In genomic region chr5:137334317-137334716, GRCm38 (mm10) we compare ENCODE assay signal across 9 mouse cellular contexts. TPM values are rescaled to one million over a fixed set of nuclear protein-coding genes. Genes with fewer than 3 reads are reported as not detected.
DNase-seq lines count a peak whose midpoint lies in the region; ATAC-seq lines count a peak whose summit lies in the region.
"Had no signal": no experiment of that assay in that cellular context is flagged by ENCODE, and none has a peak within 500 bp of the region (broad histone marks: within the 10 kb centered on the region; RNA-seq: fewer than 3 reads in every experiment).

No protein-coding gene starts in this region.

- peaks cover 21% of the 10 kb centered on the region for H3K4me1 ChIP-seq in lung, embryonic 15.5 days
- H3K4me1 ChIP-seq in limb, embryonic 13.5 days: peaks cover 22% of the 10 kb centered on the region
- peaks cover 26% of the 10 kb centered on the region for H3K4me1 ChIP-seq in stomach, embryonic 15.5 days

- 40% methylated on average over 10 of the region's 10 CpGs for WGBS in lung, embryonic 15.5 days
- 59% methylated on average over 10 of the region's 10 CpGs for WGBS in limb, embryonic 13.5 days
- 43% methylated on average over 10 of the region's 10 CpGs for WGBS in stomach, embryonic 15.5 days

- H3K4me2 ChIP-seq in lung, embryonic 15.5 days: peak overlapping the region; percentile 91
- H3K4me2 ChIP-seq in limb, embryonic 13.5 days (replicated peaks): peak overlapping the region; percentile 87
- H3K4me2 ChIP-seq in stomach, embryonic 15.5 days: peak overlapping the region; percentile 97

- H3K9ac ChIP-seq in lung, embryonic 15.5 days: no peak overlapping the region
- H3K9ac ChIP-seq in limb, embryonic 13.5 days: no peak overlapping the region
- H3K9ac ChIP-seq in stomach, embryonic 15.5 days: no peak overlapping the region

- H3K4me3 ChIP-seq in lung, embryonic 15.5 days: peak overlapping the region; percentile 59
- H3K4me3 ChIP-seq in limb, embryonic 13.5 days: peak overlapping the region; percentile 65; the same call in 1 of the 2 replicates
- H3K4me3 ChIP-seq in stomach, embryonic 15.5 days (replicated peaks): no peak overlapping the region

- H3K27me3 ChIP-seq in lung, embryonic 15.5 days: no peaks in the 10 kb centered on the region
- H3K27me3 ChIP-seq in limb, embryonic 13.5 days: no peaks in the 10 kb centered on the region
- no peaks in the 10 kb centered on the region for H3K27me3 ChIP-seq in stomach, embryonic 15.5 days (replicated peaks)

- H3K9me3 ChIP-seq in lung, embryonic 15.5 days: no peaks in the 10 kb centered on the region
- no peaks in the 10 kb centered on the region for H3K9me3 ChIP-seq in limb, embryonic 13.5 days
- no peaks in the 10 kb centered on the region for H3K9me3 ChIP-seq in stomach, embryonic 15.5 days

- peak overlapping the region; percentile 17 for H3K27ac ChIP-seq in lung, embryonic 15.5 days
- H3K27ac ChIP-seq in limb, embryonic 13.5 days: no peak overlapping the region
- 0 out of 2 replicates have a peak overlapping the region, but pooled peaks have one; percentile 33 for H3K27ac ChIP-seq in stomach, embryonic 15.5 days

- intact Hi-C loops in heart, postnatal 25 days (cut with DNase I): loop anchor here (10.0 kb wide), 1 partner anchor 170 kb away; the partner anchor contains the start of gene Pop7

- no peaks in the 10 kb centered on the region for H3K36me3 ChIP-seq in lung, embryonic 15.5 days
- 0 out of 2 replicates have a peak, but pooled peaks cover 6% of the 10 kb centered on the region for H3K36me3 ChIP-seq in limb, embryonic 13.5 days
- H3K36me3 ChIP-seq in stomach, embryonic 15.5 days: no peaks in the 10 kb centered on the region

- no peak for ATAC-seq in lung, embryonic 15.5 days (ENCODE audit: borderline replicate concordance, extremely low read depth, low FRiP score, low TSS enrichment)
- ATAC-seq in limb, embryonic 13.5 days (ENCODE audit: low FRiP score, low read depth): no peak
- ATAC-seq in stomach, embryonic 15.5 days (ENCODE audit: insufficient read depth, low FRiP score, low read depth): no peak

- DNase-seq in heart, adult 11 months: peak; percentile 83
- DNase-seq in heart, postnatal 25 days (ENCODE audit: low spot score): no peak
- no peak for DNase-seq in lung, postnatal 36 days
- no peak for DNase-seq in right cerebral cortex, adult 2 months (ENCODE audit: low spot score in 2 of 2)
- DNase-seq in thymus, postnatal 25 days: no peak

RNA-seq across cellular contexts. Expression of gene Slc12a9, which starts 0.9 kb away (rescaled TPM):
- 1 to 10 TPM; 2.7 to 3.0 TPM for total RNA-seq in heart, postnatal 25 days (2021)
- polyA plus RNA-seq in lung, embryonic 15.5 days (2015; fragmentation: Nextera tagmentation; extraction: Ambion mirVana): 12.0 and 13.0 TPM in 2 replicates
- 17.2 and 17.9 TPM in 2 replicates for polyA plus RNA-seq in limb, embryonic 13.5 days (2015; fragmentation: Nextera tagmentation; extraction: Ambion mirVana)
- 13.0 and 14.5 TPM in 2 replicates for polyA plus RNA-seq in stomach, embryonic 15.5 days (2015; fragmentation: Nextera tagmentation; extraction: Ambion mirVana)

RNA-seq across cellular contexts. Expression of gene Ephb4, which starts 15.6 kb away (rescaled TPM):
- total RNA-seq in heart, postnatal 25 days (2021): 10 to 100 TPM; 52.5 to 64.2 TPM
- polyA plus RNA-seq in lung, embryonic 15.5 days (2015; fragmentation: Nextera tagmentation; extraction: Ambion mirVana): 57.5 and 58.9 TPM in 2 replicates
- 76.5 and 82.3 TPM in 2 replicates for polyA plus RNA-seq in limb, embryonic 13.5 days (2015; fragmentation: Nextera tagmentation; extraction: Ambion mirVana)
- 35.5 and 41.4 TPM in 2 replicates for polyA plus RNA-seq in stomach, embryonic 15.5 days (2015; fragmentation: Nextera tagmentation; extraction: Ambion mirVana)
- polyA plus RNA-seq: inflammation-experienced regulatory T-cells, adult 6 months had no signal

RNA-seq across cellular contexts. Expression of gene Trip6, which starts 20.1 kb away (rescaled TPM):
- total RNA-seq in heart, postnatal 25 days (2021): 10 to 100 TPM; 10.8 to 13.3 TPM
- polyA plus RNA-seq in lung, embryonic 15.5 days (2015; fragmentation: Nextera tagmentation; extraction: Ambion mirVana): 95.9 and 96.3 TPM in 2 replicates
- 104 and 107 TPM in 2 replicates for polyA plus RNA-seq in limb, embryonic 13.5 days (2015; fragmentation: Nextera tagmentation; extraction: Ambion mirVana)
- 73.2 and 73.4 TPM in 2 replicates for polyA plus RNA-seq in stomach, embryonic 15.5 days (2015; fragmentation: Nextera tagmentation; extraction: Ambion mirVana)

RNA-seq across cellular contexts. Expression of gene Srrt, which starts 26.8 kb away (rescaled TPM):
- total RNA-seq in heart, postnatal 25 days (2021): 10 to 100 TPM; 67.1 to 67.7 TPM
- polyA plus RNA-seq in lung, embryonic 15.5 days (2015; fragmentation: Nextera tagmentation; extraction: Ambion mirVana): 145 and 155 TPM in 2 replicates
- 141 and 149 TPM in 2 replicates for polyA plus RNA-seq in limb, embryonic 13.5 days (2015; fragmentation: Nextera tagmentation; extraction: Ambion mirVana)
- polyA plus RNA-seq in stomach, embryonic 15.5 days (2015; fragmentation: Nextera tagmentation; extraction: Ambion mirVana): 113 and 122 TPM in 2 replicates

RNA-seq across cellular contexts. Expression of gene Ufsp1, which starts 39.9 kb away (rescaled TPM):
- 1 to 10 TPM; 8.3 to 8.7 TPM for total RNA-seq in heart, postnatal 25 days (2021)
- polyA plus RNA-seq in lung, embryonic 15.5 days (2015; fragmentation: Nextera tagmentation; extraction: Ambion mirVana): 5.3 and 5.8 TPM in 2 replicates
- 8.4 and 9.6 TPM in 2 replicates for polyA plus RNA-seq in limb, embryonic 13.5 days (2015; fragmentation: Nextera tagmentation; extraction: Ambion mirVana)
- polyA plus RNA-seq in stomach, embryonic 15.5 days (2015; fragmentation: Nextera tagmentation; extraction: Ambion mirVana): 7.8 and 8.7 TPM in 2 replicates
